Mouse (Mus musculus) embryonic facial prominence, embryonic 11.5 days (tissue): ENCODE measurements around the gene Cldn10. TPM values are rescaled to one million over a fixed set of nuclear protein-coding genes. Genes with fewer than 3 reads are reported as not detected.

ENCODE experiments used
- ATAC-seq: fragments of 200-750 bp; cut with Nextera tagmentation; replicated peaks from 2 replicates; pipeline ENCODE4 v1.8.0; 2017; ENCODE audit warnings: low read depth; ENCODE audit not compliant: insufficient number of reproducible peaks, low FRiP score, low TSS enrichment
- DNase-seq: peaks from one replicate; pipeline ENCODE4 v3.0.0-alpha.2; 2015; ENCODE audit warnings: low spot score
- H3K27ac ChIP-seq: fragments of 300-500 bp; sonication (generic); replicated peaks from 2 replicates; pipeline ENCODE4 v1.5.1; 2014; ENCODE audit warnings: mild to moderate bottlenecking, low read depth, low read length, control low read depth
- H3K27me3 ChIP-seq: fragments of 300-500 bp; sonication (generic); 2 replicates; pipeline ENCODE4 v1.6.1; 2014; ENCODE audit warnings: mild to moderate bottlenecking, low read length, moderate library complexity, mixed read lengths; ENCODE audit not compliant: control insufficient read depth, insufficient read depth
- H3K36me3 ChIP-seq: fragments of 300-500 bp; sonication (generic); replicated peaks from 2 replicates; pipeline ENCODE4 v1.6.1; 2014; ENCODE audit warnings: low read depth, mild to moderate bottlenecking, low read length, moderate library complexity, mixed read lengths; ENCODE audit not compliant: control insufficient read depth, insufficient read depth
- H3K4me1 ChIP-seq: fragments of 300-500 bp; sonication (generic); 2 replicates; pipeline ENCODE4 v1.6.1; 2014; ENCODE audit warnings: low read length, mixed read lengths; ENCODE audit not compliant: control insufficient read depth, insufficient read depth
- H3K4me2 ChIP-seq: fragments of 300-500 bp; sonication (generic); 2 replicates; pipeline ENCODE4 v1.6.1; 2014; ENCODE audit warnings: low read depth, mild to moderate bottlenecking, control low read depth, low read length, moderate library complexity
- H3K4me3 ChIP-seq: fragments of 300-500 bp; sonication (generic); 2 replicates; pipeline ENCODE4 v1.5.1; 2014; ENCODE audit warnings: low read depth, low read length, control low read depth
- H3K9ac ChIP-seq: fragments of 300-500 bp; sonication (generic); replicated peaks from 2 replicates; pipeline ENCODE4 v1.6.1; 2014; ENCODE audit warnings: mild to moderate bottlenecking, control low read depth, low read length
- H3K9me3 ChIP-seq: fragments of 300-500 bp; sonication (generic); replicated peaks from 2 replicates; pipeline ENCODE4 v1.6.1; 2016; ENCODE audit warnings: mild to moderate bottlenecking, low read length, inconsistent platforms, mixed read lengths; ENCODE audit not compliant: control insufficient read depth
- WGBS: fragments of 180-500 bp; shearing (Covaris S2); extraction: QIAGEN DNeasy Blood & Tissue Kit; methylation state at CpG from one replicate; pipeline ENCODE4 v1.1.7; 2014; 5-methylcytosine and 5-hydroxymethylcytosine counted together
- polyA plus RNA-seq: library from polyadenylated mRNA; unstranded; fragments of >200 nt; fragmentation: Nextera tagmentation; extraction: Ambion mirVana; gene quantifications from 2 replicates; pipeline ENCODE4 v1.2.1, GENCODE M21; 2014

The Cldn10 gene
- polyA plus RNA-seq, 1 experiment from 2014 or later, result 2.1 TPM

- Histone ChIP-seq H3K9ac (no peak overlapping the region), H3K4me3 (no peak overlapping the region)
- WGBS, result 95% methylated on average over 4 of the region's 4 CpGs
Measured at GRCm38 (mm10) chr14:118874126-118874525, 86.4 kb downstream of the Cldn10 start.

GRCm38 (mm10) chr14:118874786-118875415 lies 87.2 kb downstream of the Cldn10 start:
- Histone ChIP-seq H3K9me3 (no peaks in the 10 kb centered on the region), H3K4me1 (no peaks in the 10 kb centered on the region), H3K27ac (no peak overlapping the region), H3K36me3 (peaks cover under 1% of the 10 kb centered on the region), H3K4me2 (no peak overlapping the region), H3K27me3 (no peaks in the 10 kb centered on the region), H3K4me3 (no peak overlapping the region), H3K9ac (no peak overlapping the region)
- no peak for DNase-seq
- no peak for ATAC-seq
- WGBS, result 73% methylated on average over 10 of the region's 10 CpGs

More at GRCm38 (mm10) chr14:118874126-118874525, 86.4 kb downstream of the Cldn10 start:
- no peak overlapping the region for H3K27ac ChIP-seq
- no peaks in the 10 kb centered on the region; the same call in none of the 2 replicates for H3K36me3 ChIP-seq
- no peaks in the 10 kb centered on the region for H3K4me1 ChIP-seq
- no peaks in the 10 kb centered on the region for H3K27me3 ChIP-seq
- H3K9me3 ChIP-seq, result no peaks in the 10 kb centered on the region
- H3K4me2 ChIP-seq, result no peak overlapping the region
- ATAC-seq (no peak), DNase-seq (no peak)

GRCm38 (mm10) chr14:118878346-118878910 lies 90.7 kb downstream of the Cldn10 start:
- Histone ChIP-seq H3K4me1 (no peaks in the 10 kb centered on the region), H3K4me2 (no peak overlapping the region), H3K27me3 (no peaks in the 10 kb centered on the region), H3K9me3 (no peaks in the 10 kb centered on the region), H3K9ac (no peak overlapping the region), H3K27ac (no peak overlapping the region), H3K4me3 (no peak overlapping the region), H3K36me3 (peaks cover 13% of the 10 kb centered on the region)
- ATAC-seq (no peak), DNase-seq (no peak)
- 86% methylated on average over 11 of the region's 11 CpGs for WGBS

GRCm38 (mm10) chr14:118880696-118881095 lies 93.0 kb downstream of the Cldn10 start:
- Histone ChIP-seq H3K9ac (no peak overlapping the region), H3K36me3 (peaks cover 13% of the 10 kb centered on the region), H3K9me3 (no peaks in the 10 kb centered on the region), H3K27me3 (no peaks in the 10 kb centered on the region), H3K4me1 (no peaks in the 10 kb centered on the region), H3K27ac (no peak overlapping the region), H3K4me2 (no peak overlapping the region), H3K4me3 (no peak overlapping the region)
- ATAC-seq (no peak), DNase-seq (no peak)
- WGBS, result 83% methylated on average over 10 of the region's 10 CpGs

- 89% methylated on average over 18 of the region's 18 CpGs for WGBS
- Histone ChIP-seq H3K27ac (no peak overlapping the region), H3K27me3 (no peaks in the 10 kb centered on the region), H3K4me2 (no peak overlapping the region), H3K9ac (no peak overlapping the region), H3K4me1 (no peaks in the 10 kb centered on the region), H3K4me3 (no peak overlapping the region), H3K36me3 (peaks cover 13% of the 10 kb centered on the region), H3K9me3 (no peaks in the 10 kb centered on the region)
- ATAC-seq, result no peak
- no peak for DNase-seq
Measured at GRCm38 (mm10) chr14:118883344-118884249, 95.9 kb downstream of the Cldn10 start.

GRCm38 (mm10) chr14:118884250-118884556 lies 96.5 kb downstream of the Cldn10 start:
- no peak for DNase-seq
- Histone ChIP-seq H3K4me2 (no peak overlapping the region), H3K27ac (no peak overlapping the region), H3K9ac (no peak overlapping the region), H3K36me3 (peaks cover 13% of the 10 kb centered on the region; the same call in 1 of the 2 replicates), H3K9me3 (no peaks in the 10 kb centered on the region), H3K4me1 (no peaks in the 10 kb centered on the region), H3K4me3 (no peak overlapping the region), H3K27me3 (no peaks in the 10 kb centered on the region)
- WGBS, result 92% methylated on average over 7 of the region's 7 CpGs
- ATAC-seq, result no peak

- Histone ChIP-seq H3K9me3 (no peaks in the 10 kb centered on the region), H3K9ac (no peak overlapping the region), H3K27me3 (no peaks in the 10 kb centered on the region), H3K4me1 (no peaks in the 10 kb centered on the region), H3K4me3 (no peak overlapping the region), H3K36me3 (no peaks in the 10 kb centered on the region; the same call in 1 of the 2 replicates), H3K27ac (no peak overlapping the region), H3K4me2 (no peak overlapping the region)
- 88% methylated on average over 4 of the region's 4 CpGs for WGBS
- ATAC-seq, result no peak
- no peak for DNase-seq
Measured at GRCm38 (mm10) chr14:118890101-118890500, 102.4 kb downstream of the Cldn10 start.

GRCm38 (mm10) chr14:118895228-118895627 lies 107.5 kb downstream of the Cldn10 start:
- H3K4me3 ChIP-seq, result no peak overlapping the region
- no peaks in the 10 kb centered on the region for H3K9me3 ChIP-seq
- no peak overlapping the region for H3K27ac ChIP-seq
- no peaks in the 10 kb centered on the region; the same call in 1 of the 2 replicates for H3K36me3 ChIP-seq
- ATAC-seq, result no peak
- H3K4me2 ChIP-seq, result no peak overlapping the region
- no peak overlapping the region for H3K9ac ChIP-seq
- WGBS, result 90% methylated on average over 7 of the region's 7 CpGs
- no peaks in the 10 kb centered on the region for H3K27me3 ChIP-seq
- no peak for DNase-seq
- H3K4me1 ChIP-seq, result no peaks in the 10 kb centered on the region
